Mouse (Mus musculus) heart, embryonic 12.5 days (tissue): Measurements from ENCODE around the gene Atp8a1. TPM values are rescaled to one million over a fixed set of nuclear protein-coding genes. Genes with fewer than 3 reads are reported as not detected.

Experiments used
- ATAC-seq: fragments of 200-750 bp; cut with Nextera tagmentation; 2 replicates; pipeline ENCODE4 v1.8.0; 2017; ENCODE audit warnings: moderate TSS enrichment, moderate library complexity; ENCODE audit not compliant: insufficient number of reproducible peaks, low FRiP score
- H3K27ac ChIP-seq: fragments of 300-500 bp; sonication (generic); 2 replicates; pipeline ENCODE4 v1.5.1; 2016; ENCODE audit warnings: mild to moderate bottlenecking, moderate library complexity; ENCODE audit not compliant: poor library complexity, severe bottlenecking
- H3K27me3 ChIP-seq: fragments of 300-500 bp; sonication (generic); replicated peaks from 2 replicates; pipeline ENCODE4 v1.6.1; 2016; ENCODE audit warnings: mild to moderate bottlenecking, moderate library complexity
- H3K36me3 ChIP-seq: fragments of 300-500 bp; sonication (generic); 2 replicates; pipeline ENCODE4 v1.6.1; 2016; ENCODE audit warnings: mild to moderate bottlenecking, moderate library complexity
- H3K4me1 ChIP-seq: fragments of 300-500 bp; sonication (generic); replicated peaks from 2 replicates; pipeline ENCODE4 v1.6.1; 2016; ENCODE audit warnings: mild to moderate bottlenecking
- H3K4me2 ChIP-seq: fragments of 300-500 bp; sonication (generic); 2 replicates; pipeline ENCODE4 v1.6.1; 2016; ENCODE audit warnings: mild to moderate bottlenecking, moderate library complexity
- H3K4me3 ChIP-seq: fragments of 300-500 bp; sonication (generic); 2 replicates; pipeline ENCODE4 v1.5.1; 2016; ENCODE audit warnings: mild to moderate bottlenecking
- H3K9ac ChIP-seq: fragments of 300-500 bp; sonication (generic); 2 replicates; pipeline ENCODE4 v1.6.1; 2016; ENCODE audit warnings: mild to moderate bottlenecking, moderate library complexity
- H3K9me3 ChIP-seq: fragments of 300-500 bp; sonication (generic); replicated peaks from 2 replicates; pipeline ENCODE4 v1.6.1; 2016; ENCODE audit warnings: mild to moderate bottlenecking, moderate library complexity
- WGBS: fragments of 180-500 bp; shearing (Covaris S2); methylation state at CpG from one replicate; pipeline ENCODE4 v1.1.7; 2016; 5-methylcytosine and 5-hydroxymethylcytosine counted together
- microRNA-seq: library from miRNA; unstranded; fragments of <30 nt; microRNA quantifications from one replicate; pipeline ENCODE4, GENCODE M21; 2017
- polyA plus RNA-seq: library from polyadenylated mRNA; unstranded; fragments of >200 nt; fragmentation: Nextera tagmentation; extraction: Ambion mirVana; gene quantifications from 2 replicates; pipeline ENCODE4 v1.2.1, GENCODE M21; 2016

The Atp8a1 gene
- polyA plus RNA-seq, 1 experiment from 2014 or later = 16.8 TPM

- 66% methylated on average over 7 of the region's 7 CpGs for WGBS
- no peak overlapping the region for H3K27ac ChIP-seq
These were observed 251.6 kb downstream of the Atp8a1 start for GRCm38 (mm10) chr5:67595629-67596028.

GRCm38 (mm10) chr5:67595070-67595469 is 252.2 kb downstream of the Atp8a1 start:
- Histone ChIP-seq H3K36me3 (no peaks in the 10 kb centered on the region), H3K27me3 (no peaks in the 10 kb centered on the region), H3K9me3 (no peaks in the 10 kb centered on the region), H3K4me1 (0 out of 2 replicates have a peak, but pooled peaks cover 2% of the 10 kb centered on the region), H3K9ac (no peak overlapping the region), H3K27ac (no peak overlapping the region), H3K4me2 (no peak overlapping the region), H3K4me3 (no peak overlapping the region)
- 45% methylated on average over 1 of the region's 1 CpGs for WGBS
- ATAC-seq = no peak

More at GRCm38 (mm10) chr5:67595629-67596028, 251.6 kb downstream of the Atp8a1 start:
- no peaks in the 10 kb centered on the region for H3K9me3 ChIP-seq
- H3K9ac ChIP-seq = no peak overlapping the region
- H3K27me3 ChIP-seq = no peaks in the 10 kb centered on the region
- H3K4me2 ChIP-seq = no peak overlapping the region
- H3K36me3 ChIP-seq = no peaks in the 10 kb centered on the region
- no peak overlapping the region for H3K4me3 ChIP-seq
- no peak for ATAC-seq
- 0 out of 2 replicates have a peak, but pooled peaks cover 2% of the 10 kb centered on the region for H3K4me1 ChIP-seq

GRCm38 (mm10) chr5:67579725-67580633 is 267.3 kb downstream of the Atp8a1 start:
- no peak overlapping the region for H3K4me3 ChIP-seq
- 48% methylated on average over 6 of the region's 6 CpGs for WGBS
- no peak overlapping the region for H3K9ac ChIP-seq
- H3K4me1 ChIP-seq = no peaks in the 10 kb centered on the region
- no peaks in the 10 kb centered on the region for H3K9me3 ChIP-seq
- no peaks in the 10 kb centered on the region for H3K36me3 ChIP-seq
- no peak overlapping the region for H3K4me2 ChIP-seq
- no peaks in the 10 kb centered on the region for H3K27me3 ChIP-seq
- ATAC-seq = no peak
- H3K27ac ChIP-seq = no peak overlapping the region

- WGBS = 73% methylated on average over 2 of the region's 2 CpGs
- Histone ChIP-seq H3K9ac (no peak overlapping the region), H3K36me3 (no peaks in the 10 kb centered on the region), H3K4me3 (no peak overlapping the region), H3K27ac (no peak overlapping the region), H3K4me2 (no peak overlapping the region), H3K27me3 (no peaks in the 10 kb centered on the region), H3K9me3 (no peaks in the 10 kb centered on the region), H3K4me1 (no peaks in the 10 kb centered on the region)
- no peak for ATAC-seq
These were observed 271.5 kb downstream of the Atp8a1 start for GRCm38 (mm10) chr5:67575705-67576104.

GRCm38 (mm10) chr5:67574039-67574438 is 273.2 kb downstream of the Atp8a1 start:
- ATAC-seq = no peak
- H3K9ac ChIP-seq = no peak overlapping the region
- no peaks in the 10 kb centered on the region for H3K36me3 ChIP-seq
- no peaks in the 10 kb centered on the region for H3K27me3 ChIP-seq
- no peak overlapping the region for H3K27ac ChIP-seq
- no peaks in the 10 kb centered on the region for H3K9me3 ChIP-seq
- H3K4me1 ChIP-seq = no peaks in the 10 kb centered on the region
- no peak overlapping the region for H3K4me3 ChIP-seq
- no peak overlapping the region for H3K4me2 ChIP-seq
- WGBS = 72% methylated on average over 9 of the region's 9 CpGs

- WGBS = 53% methylated on average over 6 of the region's 6 CpGs
These were observed 274.6 kb downstream of the Atp8a1 start for GRCm38 (mm10) chr5:67572552-67573155.

More at GRCm38 (mm10) chr5:67572552-67573155, 274.6 kb downstream of the Atp8a1 start:
- no peaks in the 10 kb centered on the region for H3K27me3 ChIP-seq
- no peak overlapping the region for H3K9ac ChIP-seq
- H3K4me3 ChIP-seq = no peak overlapping the region
- ATAC-seq = no peak
- no peak overlapping the region for H3K4me2 ChIP-seq
- no peaks in the 10 kb centered on the region for H3K9me3 ChIP-seq
- no peak overlapping the region for H3K27ac ChIP-seq
- H3K36me3 ChIP-seq = no peaks in the 10 kb centered on the region
- H3K4me1 ChIP-seq = no peaks in the 10 kb centered on the region

Small RNA genes lying within 50 kb of the gene (microRNA-seq; reads per million reads assigned to microRNA genes)
- not detected for gene Gm23617

Other genes starting within 250 kb of the Atp8a1 start
- gene Shisa3, start 239.6 kb downstream of the Atp8a1 start, polyA plus RNA-seq = 2.7 and 2.8 TPM in 2 replicates
- not detected in 2 replicates for gene Gm5108, start 94.2 kb upstream of the Atp8a1 start, polyA plus RNA-seq
- gene Gm21905, start 99.0 kb upstream of the Atp8a1 start, polyA plus RNA-seq = not detected in 2 replicates
- not detected in 2 replicates for gene Grxcr1, start 184.4 kb upstream of the Atp8a1 start, polyA plus RNA-seq